Mouse (Mus musculus): ENCODE data around the gene Stk39.

- no peak for TF ChIP-seq POLR2A (IDR thresholded peaks at IDR 0.05; ENCODE audit: extremely low read depth, insufficient read depth, low read length)
- TF ChIP-seq CTCF (IDR thresholded peaks at IDR 0.05; ENCODE audit: low read depth, low read length) = no peak
Measured at GRCm38 (mm10) chr2:68467085-68467978, 4.7 kb downstream of the Stk39 start.
